9 mouse cellular contexts compared by ENCODE assay signal in the genomic region with DNA sequence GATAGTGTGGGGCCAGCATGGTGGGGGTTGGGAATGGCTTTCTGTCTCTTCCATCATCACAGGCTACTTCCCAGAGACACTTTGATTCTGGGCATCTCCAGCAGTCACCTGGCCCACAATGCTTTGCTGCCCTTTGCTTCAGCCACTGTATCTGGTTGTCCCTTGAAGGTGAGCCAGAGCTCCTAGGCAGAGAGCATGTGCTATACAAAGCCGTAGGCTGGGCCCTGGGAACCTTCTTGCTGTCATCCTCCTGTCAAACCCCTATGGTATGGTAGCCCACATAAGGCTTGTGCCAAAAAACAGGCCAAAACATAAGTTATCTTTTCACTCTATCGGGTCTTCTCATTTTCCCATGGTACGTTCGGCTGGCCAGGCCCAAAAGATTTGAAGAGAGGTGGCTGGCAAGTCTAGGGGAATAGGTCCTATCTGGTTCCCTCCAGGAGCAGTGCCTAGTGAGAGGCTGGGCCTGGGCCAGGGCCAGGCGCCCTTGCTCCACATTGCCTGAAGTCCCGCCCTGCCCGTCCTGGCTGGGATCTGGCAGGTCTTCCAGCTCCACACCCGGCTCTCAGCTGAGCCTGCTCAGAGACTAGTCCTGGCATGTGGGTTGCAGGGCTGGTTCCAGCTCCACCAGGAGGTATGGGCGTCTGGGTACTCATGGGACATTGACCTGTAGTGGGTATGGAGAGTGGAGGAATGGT. TPM values are rescaled to one million over a fixed set of nuclear protein-coding genes. Genes with fewer than 3 reads are reported as not detected.
A peak's percentile ranks its signal among the peaks of the same experiment; 100 is the strongest.
DNase-seq lines count a peak whose midpoint lies in the region; ATAC-seq and TF ChIP-seq lines count a peak whose summit lies in the region.
"Had no signal": no experiment of that assay in that cellular context is flagged by ENCODE, and none has a peak within 500 bp of the region (broad histone marks: within the 10 kb centered on the region; RNA-seq: fewer than 3 reads in every experiment).

No protein-coding gene starts in this region.

- no peak for DNase-seq in forebrain, postnatal 0 days
- peak; percentile 77 to 78 for DNase-seq in cerebellum, adult 18-20 months
- peak; percentile 70 for DNase-seq in heart, postnatal 0 days (ENCODE audit: low spot score)
- peak; percentile 68 to 86 for DNase-seq in lung, postnatal 4 days
- DNase-seq in layer of hippocampus, adult 9-10 months (ENCODE audit: low spot score) = no peak
- DNase-seq in spleen, postnatal 14 days (ENCODE audit: low spot score in 2 of 2) = no peak
- DNase-seq in left cerebral cortex, postnatal 14 days (ENCODE audit: low spot score in 2 of 2) = no peak
- DNase-seq: liver, embryonic 13.5 days had no signal

- H3K4me3 ChIP-seq in forebrain, embryonic 15.5 days = no peak overlapping the region
- no peak overlapping the region for H3K4me3 ChIP-seq in forebrain, postnatal 0 days (ENCODE audit: low read depth, low read length)
- no peak overlapping the region for H3K4me3 ChIP-seq in heart, postnatal 0 days (ENCODE audit: low read depth, low read length)
- H3K4me3 ChIP-seq: liver, embryonic 13.5 days had no signal

- no peaks in the 10 kb centered on the region for H3K4me1 ChIP-seq in forebrain, embryonic 15.5 days
- H3K4me1 ChIP-seq in forebrain, postnatal 0 days (ENCODE audit: insufficient read depth) = no peaks in the 10 kb centered on the region
- H3K4me1 ChIP-seq in heart, postnatal 0 days (ENCODE audit: control insufficient read depth, insufficient read depth) = peaks cover 6% of the 10 kb centered on the region; the same call in 1 of the 2 replicates

- H3K4me2 ChIP-seq in forebrain, embryonic 15.5 days (replicated peaks) = no peak overlapping the region
- no peak overlapping the region for H3K4me2 ChIP-seq in forebrain, postnatal 0 days (ENCODE audit: low read depth)
- H3K4me2 ChIP-seq in heart, postnatal 0 days (ENCODE audit: low read depth, low read length) = no peak overlapping the region
- H3K4me2 ChIP-seq: liver, embryonic 13.5 days had no signal

- TF ChIP-seq CTCF in forebrain, postnatal 0 days (IDR thresholded peaks at IDR 0.05; ENCODE audit: low read depth) = no peak
- no peak for TF ChIP-seq CTCF in heart, postnatal 0 days (IDR thresholded peaks at IDR 0.05; ENCODE audit: low read depth)

- H3K36me3 ChIP-seq in forebrain, embryonic 15.5 days = no peaks in the 10 kb centered on the region
- no peaks in the 10 kb centered on the region for H3K36me3 ChIP-seq in forebrain, postnatal 0 days (ENCODE audit: insufficient read depth)
- no peaks in the 10 kb centered on the region for H3K36me3 ChIP-seq in heart, postnatal 0 days (replicated peaks; ENCODE audit: control insufficient read depth, insufficient read depth, low read length)
- H3K36me3 ChIP-seq: liver, embryonic 13.5 days had no signal

- 78% methylated on average over 9 of the region's 9 CpGs for WGBS in forebrain, embryonic 15.5 days
- WGBS in forebrain, postnatal 0 days = 70% methylated on average over 9 of the region's 9 CpGs
- WGBS in heart, postnatal 0 days = 28% methylated on average over 9 of the region's 9 CpGs

- H3K27me3 ChIP-seq in forebrain, embryonic 15.5 days = no peaks in the 10 kb centered on the region
- no peaks in the 10 kb centered on the region for H3K27me3 ChIP-seq in forebrain, postnatal 0 days (ENCODE audit: insufficient read depth, low read length)
- no peaks in the 10 kb centered on the region for H3K27me3 ChIP-seq in heart, postnatal 0 days (ENCODE audit: control insufficient read depth, insufficient read depth, low read length)
- H3K27me3 ChIP-seq: liver, embryonic 13.5 days had no signal

- ATAC-seq in forebrain, embryonic 15.5 days (replicated peaks) = 0 out of 2 replicates have a peak, but pooled peaks have one; percentile 18
- ATAC-seq in forebrain, postnatal 0 days = no peak
- ATAC-seq in heart, postnatal 0 days (ENCODE audit: insufficient read depth, low read depth) = peak; percentile 87

- no peak overlapping the region for H3K9ac ChIP-seq in forebrain, embryonic 15.5 days (replicated peaks)
- no peak overlapping the region for H3K9ac ChIP-seq in forebrain, postnatal 0 days
- no peak overlapping the region for H3K9ac ChIP-seq in heart, postnatal 0 days (replicated peaks; ENCODE audit: low read depth, low read length)
- H3K9ac ChIP-seq: liver, embryonic 13.5 days had no signal

- H3K27ac ChIP-seq in forebrain, embryonic 15.5 days (replicated peaks) = no peak overlapping the region
- no peak overlapping the region for H3K27ac ChIP-seq in forebrain, postnatal 0 days (ENCODE audit: low read depth, low read length)
- H3K27ac ChIP-seq in heart, postnatal 0 days (ENCODE audit: low read depth) = peak overlapping the region; percentile 53
- H3K27ac ChIP-seq: liver, embryonic 13.5 days had no signal

- H3K9me3 ChIP-seq in forebrain, embryonic 15.5 days = no peaks in the 10 kb centered on the region
- no peaks in the 10 kb centered on the region for H3K9me3 ChIP-seq in forebrain, postnatal 0 days (ENCODE audit: low read length)
- H3K9me3 ChIP-seq in heart, postnatal 0 days (replicated peaks; ENCODE audit: control insufficient read depth, low read length) = no peaks in the 10 kb centered on the region
- H3K9me3 ChIP-seq: liver, embryonic 13.5 days had no signal

- no peak for TF ChIP-seq EP300 in heart, postnatal 0 days (IDR thresholded peaks at IDR 0.05; ENCODE audit: low read depth)

- intact Hi-C loops in left cerebral cortex, postnatal 14 days (cut with DNase I) = no loop called here

RNA-seq across cellular contexts. Expression of a gene that starts 10.7 kb away (rescaled TPM):
- 28.7 and 28.8 TPM in 2 replicates for polyA plus RNA-seq in forebrain, embryonic 15.5 days (2015; fragmentation: Nextera tagmentation; extraction: Ambion mirVana)
- 12.4 and 19.4 TPM in 2 replicates for total RNA-seq in forebrain, postnatal 0 days (2014; rRNA removed)
- polyA plus RNA-seq in forebrain, postnatal 0 days (2015; fragmentation: Nextera tagmentation; extraction: Ambion mirVana) = 15.2 and 17.7 TPM in 2 replicates
- 30.4 and 39.8 TPM in 2 replicates for total RNA-seq in heart, postnatal 0 days (2014; rRNA removed; ENCODE audit: low replicate concordance)
- polyA plus RNA-seq in heart, postnatal 0 days (2015; fragmentation: Nextera tagmentation; extraction: Ambion mirVana) = 22.4 and 22.5 TPM in 2 replicates
- 1 to 10 TPM; 2.0 to 2.4 TPM for total RNA-seq in left cerebral cortex, postnatal 14 days (2021)

Comparison
In these comparisons a context has a peak if more than half of its experiments do, and no peak if none do; other contexts are left out.
1. DNase-seq: peak in cerebellum, adult 18-20 months (2 of 2), heart, postnatal 0 days (single experiment) and lung, postnatal 4 days (2 of 2); none in forebrain, postnatal 0 days (single experiment), layer of hippocampus, adult 9-10 months (single experiment), spleen, postnatal 14 days (0 of 2) and left cerebral cortex, postnatal 14 days (0 of 2).